Mouse (Mus musculus) forebrain, embryonic 15.5 days (tissue): ENCODE data around the gene Tesk1. TPM values are rescaled to one million over a fixed set of nuclear protein-coding genes. Genes with fewer than 3 reads are reported as not detected.
"Not testable (repeated sequence)": the region's sequence is repeated elsewhere in the genome, so short reads cannot be mapped to it uniquely, and the experiment has no call there.

ENCODE experiments used
- ATAC-seq: fragments of 200-750 bp; cut with Nextera tagmentation; replicated peaks from 2 replicates; pipeline ENCODE4 v1.8.0; 2017; ENCODE audit warnings: mild to moderate bottlenecking, moderate TSS enrichment, moderate library complexity
- H3K27ac ChIP-seq: fragments of 300-500 bp; sonication (generic); replicated peaks from 2 replicates; pipeline ENCODE4 v1.5.1; 2015; ENCODE audit warnings: mild to moderate bottlenecking, inconsistent platforms
- H3K27me3 ChIP-seq: fragments of 300-500 bp; sonication (generic); 2 replicates; pipeline ENCODE4 v1.6.1; 2015; ENCODE audit warnings: inconsistent platforms
- H3K36me3 ChIP-seq: fragments of 300-500 bp; sonication (generic); 2 replicates; pipeline ENCODE4 v1.6.1; 2015; ENCODE audit warnings: mild to moderate bottlenecking, inconsistent platforms
- H3K4me1 ChIP-seq: fragments of 300-500 bp; sonication (generic); 2 replicates; pipeline ENCODE4 v1.6.1; 2015; ENCODE audit warnings: inconsistent platforms
- H3K4me2 ChIP-seq: fragments of 300-500 bp; sonication (generic); replicated peaks from 2 replicates; pipeline ENCODE4 v1.6.1; 2015; ENCODE audit warnings: mild to moderate bottlenecking, inconsistent platforms
- H3K4me3 ChIP-seq: fragments of 300-500 bp; sonication (generic); 2 replicates; pipeline ENCODE4 v1.5.1; 2015; ENCODE audit warnings: mild to moderate bottlenecking, inconsistent platforms
- H3K9ac ChIP-seq: fragments of 300-500 bp; sonication (generic); replicated peaks from 2 replicates; pipeline ENCODE4 v1.6.1; 2015; ENCODE audit warnings: mild to moderate bottlenecking, inconsistent platforms
- H3K9me3 ChIP-seq: fragments of 300-500 bp; sonication (generic); 2 replicates; pipeline ENCODE4 v1.6.1; 2016; ENCODE audit warnings: inconsistent platforms
- WGBS: fragments of 180-500 bp; shearing (Covaris S2); methylation state at CpG from one replicate; pipeline ENCODE4 v1.1.7; 2015; ENCODE audit warnings: mixed read lengths; 5-methylcytosine and 5-hydroxymethylcytosine counted together
- polyA plus RNA-seq: library from polyadenylated mRNA; unstranded; fragments of >200 nt; fragmentation: Nextera tagmentation; extraction: Ambion mirVana; gene quantifications from 2 replicates; pipeline ENCODE4 v1.2.1, GENCODE M21; 2015

The Tesk1 gene
- polyA plus RNA-seq, 1 experiment from 2014 or later: 10.7 TPM

GRCm38 (mm10) chr4:43485666-43486065, 43.9 kb downstream of the Tesk1 start:
- WGBS: 88% methylated on average over 5 of the region's 5 CpGs
- H3K36me3 ChIP-seq, H3K4me3 ChIP-seq, H3K9ac ChIP-seq, H3K4me2 ChIP-seq, H3K27ac ChIP-seq, H3K9me3 ChIP-seq, H3K27me3 ChIP-seq, H3K4me1 ChIP-seq, ATAC-seq: not testable (repeated sequence)

GRCm38 (mm10) chr4:43489611-43490010, 47.9 kb downstream of the Tesk1 start:
- no peak overlapping the region for H3K9ac ChIP-seq
- no peak for ATAC-seq
- H3K4me1 ChIP-seq: peaks cover 9% of the 10 kb centered on the region
- H3K4me2 ChIP-seq: no peak overlapping the region
- 94% methylated on average over 3 of the region's 3 CpGs for WGBS
- H3K9me3 ChIP-seq: no peaks in the 10 kb centered on the region
- no peaks in the 10 kb centered on the region for H3K27me3 ChIP-seq
- H3K36me3 ChIP-seq: no peaks in the 10 kb centered on the region
- no peak overlapping the region for H3K4me3 ChIP-seq
- H3K27ac ChIP-seq: no peak overlapping the region

GRCm38 (mm10) chr4:43490801-43491200, 49.1 kb downstream of the Tesk1 start:
- no peaks in the 10 kb centered on the region for H3K9me3 ChIP-seq
- WGBS: 89% methylated on average over 5 of the region's 5 CpGs
- H3K4me1 ChIP-seq: peaks cover 17% of the 10 kb centered on the region
- H3K4me2 ChIP-seq: no peak overlapping the region
- H3K27ac ChIP-seq: no peak overlapping the region
- no peaks in the 10 kb centered on the region for H3K36me3 ChIP-seq
- H3K27me3 ChIP-seq: no peaks in the 10 kb centered on the region
- no peak for ATAC-seq
- no peak overlapping the region for H3K9ac ChIP-seq
- H3K4me3 ChIP-seq: no peak overlapping the region

- peak overlapping the region; percentile 84 for H3K4me3 ChIP-seq
- H3K27ac ChIP-seq: peak overlapping the region; percentile 95
- no peak for ATAC-seq
- no peaks in the 10 kb centered on the region for H3K27me3 ChIP-seq
- 34% methylated on average over 12 of the region's 12 CpGs for WGBS
- peaks cover 19% of the 10 kb centered on the region for H3K4me1 ChIP-seq
- no peaks in the 10 kb centered on the region for H3K36me3 ChIP-seq
- peak overlapping the region; percentile 55 for H3K4me2 ChIP-seq
- no peaks in the 10 kb centered on the region for H3K9me3 ChIP-seq
- H3K9ac ChIP-seq: no peak overlapping the region
Measured at GRCm38 (mm10) chr4:43492101-43492820, 50.5 kb downstream of the Tesk1 start.

- H3K36me3 ChIP-seq: no peaks in the 10 kb centered on the region
- peak within 1 kb of the TSS; percentile 84 for H3K4me3 ChIP-seq
- H3K27me3 ChIP-seq: no peaks in the 10 kb centered on the region
- H3K4me1 ChIP-seq: peaks cover 23% of the 10 kb centered on the region
- peak; percentile 98 for ATAC-seq
- peak within 1 kb of the TSS; percentile 95 for H3K27ac ChIP-seq
- H3K9me3 ChIP-seq: no peaks in the 10 kb centered on the region
- H3K9ac ChIP-seq: peak within 1 kb of the TSS; percentile 77
- peak within 1 kb of the TSS; percentile 55 for H3K4me2 ChIP-seq
- under 1% methylated on average over 25 of the region's 25 CpGs for WGBS
Measured at GRCm38 (mm10) chr4:43492821-43493185, 51.1 kb downstream of the Tesk1 start, which contains the start of gene Ccdc107. Gene Ccdc107 (plus strand): TSS chr4:43492900.

GRCm38 (mm10) chr4:43493186-43493845, 51.6 kb downstream of the Tesk1 start:
- peak overlapping the region; percentile 55 for H3K4me2 ChIP-seq
- H3K36me3 ChIP-seq: no peaks in the 10 kb centered on the region
- ATAC-seq: peak; percentile 92
- H3K4me1 ChIP-seq: peaks cover 28% of the 10 kb centered on the region
- WGBS: under 1% methylated on average over 47 of the region's 47 CpGs
- H3K4me3 ChIP-seq: peak overlapping the region; percentile 84
- H3K9me3 ChIP-seq: no peaks in the 10 kb centered on the region
- no peaks in the 10 kb centered on the region for H3K27me3 ChIP-seq
- H3K27ac ChIP-seq: peak overlapping the region; percentile 95
- peak overlapping the region; percentile 77 for H3K9ac ChIP-seq

GRCm38 (mm10) chr4:43493846-43494240, 52.1 kb downstream of the Tesk1 start:
- H3K4me1 ChIP-seq: peaks cover 33% of the 10 kb centered on the region
- no peaks in the 10 kb centered on the region for H3K27me3 ChIP-seq
- no peaks in the 10 kb centered on the region for H3K9me3 ChIP-seq
- H3K4me2 ChIP-seq: peak overlapping the region; percentile 55
- H3K9ac ChIP-seq: peak overlapping the region; percentile 77
- peak overlapping the region; percentile 84 for H3K4me3 ChIP-seq
- H3K27ac ChIP-seq: peak overlapping the region; percentile 95
- ATAC-seq: no peak
- WGBS: 3% methylated on average over 9 of the region's 9 CpGs
- no peaks in the 10 kb centered on the region for H3K36me3 ChIP-seq

- no peak overlapping the region for H3K9ac ChIP-seq
- ATAC-seq: no peak
- no peak overlapping the region for H3K27ac ChIP-seq
- no peak overlapping the region for H3K4me2 ChIP-seq
- H3K27me3 ChIP-seq: no peaks in the 10 kb centered on the region
- H3K36me3 ChIP-seq: no peaks in the 10 kb centered on the region
- no peak overlapping the region for H3K4me3 ChIP-seq
- H3K4me1 ChIP-seq: peaks cover 44% of the 10 kb centered on the region
- no peaks in the 10 kb centered on the region for H3K9me3 ChIP-seq
- 44% methylated on average over 6 of the region's 6 CpGs for WGBS
Measured at GRCm38 (mm10) chr4:43496587-43496986, 54.8 kb downstream of the Tesk1 start.

- Histone ChIP-seq H3K4me1 (peaks cover 44% of the 10 kb centered on the region), H3K27me3 (no peaks in the 10 kb centered on the region), H3K4me2 (no peak overlapping the region)
Measured at GRCm38 (mm10) chr4:43497405-43497804, 55.7 kb downstream of the Tesk1 start.

More at GRCm38 (mm10) chr4:43497405-43497804, 55.7 kb downstream of the Tesk1 start:
- ATAC-seq: no peak
- Histone ChIP-seq H3K9me3 (no peaks in the 10 kb centered on the region), H3K27ac (no peak overlapping the region), H3K4me3 (no peak overlapping the region), H3K36me3 (no peaks in the 10 kb centered on the region), H3K9ac (no peak overlapping the region)
- WGBS: 92% methylated on average over 8 of the region's 8 CpGs

Other genes with a start within 250 kb of the Tesk1 start
- gene Atp8b5, start 174.8 kb upstream of the Tesk1 start, polyA plus RNA-seq: 0.92 and 0.98 TPM in 2 replicates
- gene Rusc2, start 60.0 kb upstream of the Tesk1 start, polyA plus RNA-seq: 59.8 and 64.3 TPM in 2 replicates
- gene Fam166b, start 12.8 kb upstream of the Tesk1 start, polyA plus RNA-seq: 0.65 and 0.70 TPM in 2 replicates
- gene Cd72, start 12.7 kb downstream of the Tesk1 start, polyA plus RNA-seq: 4.3 TPM in 2 replicates
- gene Sit1, start 41.8 kb downstream of the Tesk1 start, polyA plus RNA-seq: not detected in 2 replicates
- 61.0 and 61.8 TPM in 2 replicates for gene Ccdc107, start 51.0 kb downstream of the Tesk1 start, polyA plus RNA-seq
- 17.5 and 25.3 TPM in 2 replicates for gene Arhgef39, start 57.8 kb downstream of the Tesk1 start, polyA plus RNA-seq
- gene Car9, start 65.0 kb downstream of the Tesk1 start, polyA plus RNA-seq: 0.19 and 0.41 TPM in 2 replicates
- 9.7 and 9.8 TPM in 2 replicates for gene Tpm2, start 81.8 kb downstream of the Tesk1 start, polyA plus RNA-seq
- 77.7 and 78.8 TPM in 2 replicates for gene Creb3, start 120.4 kb downstream of the Tesk1 start, polyA plus RNA-seq
- gene Tln1, start 120.8 kb downstream of the Tesk1 start, polyA plus RNA-seq: 53.2 and 54.2 TPM in 2 replicates
- gene Rgp1, start 136.8 kb downstream of the Tesk1 start, polyA plus RNA-seq: 21.5 and 28.2 TPM in 2 replicates
- gene Gba2, start 136.9 kb downstream of the Tesk1 start, polyA plus RNA-seq: 59.1 and 61.0 TPM in 2 replicates
- 0.56 and 0.81 TPM in 2 replicates for gene Msmp, start 142.6 kb downstream of the Tesk1 start, polyA plus RNA-seq
- gene Npr2, start 190.0 kb downstream of the Tesk1 start, polyA plus RNA-seq: 12.7 and 15.4 TPM in 2 replicates
- gene Spag8, start 211.7 kb downstream of the Tesk1 start, polyA plus RNA-seq: 4.3 and 6.7 TPM in 2 replicates
- 65.5 and 74.0 TPM in 2 replicates for gene Hint2, start 214.5 kb downstream of the Tesk1 start, polyA plus RNA-seq
- 16.2 TPM in 2 replicates for gene Tmem8b, start 227.0 kb downstream of the Tesk1 start, polyA plus RNA-seq
- gene Fam221b, start 227.2 kb downstream of the Tesk1 start, polyA plus RNA-seq: 1.6 and 1.7 TPM in 2 replicates